Mouse (Mus musculus): ENCODE results near the gene B3galnt1. TPM values are rescaled to one million over a fixed set of nuclear protein-coding genes. Genes with fewer than 3 reads are reported as not detected.
"Not testable (repeated sequence)": the region's sequence is repeated elsewhere in the genome, so short reads cannot be mapped to it uniquely, and the experiment has no call there.

The B3galnt1 gene
- 10.9 and 11.0 TPM in 2 replicates for polyA plus RNA-seq (2012; rRNA removed)

DNA sequence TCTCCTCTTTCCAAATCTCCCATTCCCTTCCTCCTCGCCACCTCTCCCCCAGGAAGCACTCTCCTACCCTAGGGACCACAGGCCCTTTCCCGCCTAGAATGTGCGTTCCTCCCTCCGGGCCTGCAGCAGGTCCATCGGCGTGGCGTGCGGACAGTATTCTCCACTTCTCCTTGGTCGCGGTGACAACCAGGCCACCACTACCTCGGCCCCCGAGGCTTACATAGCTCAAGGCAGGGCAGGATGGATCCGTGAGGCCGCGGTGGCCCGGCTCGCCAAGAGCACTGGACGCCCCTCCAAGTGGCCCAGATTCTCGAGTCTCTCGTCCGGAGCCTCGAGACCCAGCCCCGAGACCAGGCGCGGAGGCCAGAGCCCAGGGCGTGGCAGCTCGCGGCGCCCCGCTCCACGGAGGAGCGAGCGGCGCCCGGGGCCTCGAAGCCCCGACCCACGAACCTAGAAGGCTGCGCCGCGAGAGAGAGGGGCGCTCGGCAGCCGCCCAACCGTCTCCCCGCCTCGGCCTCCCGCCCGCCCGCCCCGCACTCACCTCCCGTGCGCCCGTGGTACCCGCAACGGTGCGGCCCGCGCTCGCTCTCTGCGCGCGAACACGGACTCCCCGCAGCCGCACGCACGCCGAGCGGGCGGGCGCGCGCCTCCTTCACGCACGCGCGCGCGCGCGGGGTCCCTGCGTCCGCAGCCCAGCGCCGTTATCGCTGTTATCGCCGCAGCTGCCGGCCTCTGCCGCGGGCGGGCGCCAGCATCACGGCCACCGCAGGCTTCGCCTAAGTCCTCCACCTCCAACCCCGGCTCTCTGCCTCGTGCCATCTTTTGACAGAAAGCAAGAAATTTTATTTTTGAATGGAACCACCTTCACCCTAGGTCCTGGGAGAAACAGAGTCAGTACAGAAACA is at the start of gene B3galnt1:
Gene B3galnt1, minus strand, starts transcription at position 700 of the 905 bp plus-strand sequence.
- DNase-seq (ENCODE audit: low read depth): no peak

DNA sequence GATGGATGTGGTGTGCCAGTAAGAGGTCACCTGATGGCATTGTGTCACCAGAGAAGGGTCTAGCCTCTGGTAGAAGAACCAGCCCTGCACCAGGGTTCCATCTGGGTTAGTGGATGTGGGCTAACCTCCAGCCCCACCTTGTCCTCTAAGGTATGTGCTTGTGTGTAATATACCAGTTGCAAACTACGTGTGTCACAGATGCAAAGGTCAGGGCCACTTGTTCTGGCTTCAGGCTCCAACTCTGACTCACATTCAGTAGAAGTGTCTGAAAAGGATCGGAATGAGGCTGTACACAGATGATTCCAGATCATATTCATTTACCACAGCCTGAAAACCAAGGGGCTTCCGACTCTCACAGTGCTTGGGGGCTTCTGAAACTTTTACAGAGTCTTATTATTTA is 35.8 kb upstream of the B3galnt1 start:
- DNase-seq (ENCODE audit: low read depth): no peak

DNA sequence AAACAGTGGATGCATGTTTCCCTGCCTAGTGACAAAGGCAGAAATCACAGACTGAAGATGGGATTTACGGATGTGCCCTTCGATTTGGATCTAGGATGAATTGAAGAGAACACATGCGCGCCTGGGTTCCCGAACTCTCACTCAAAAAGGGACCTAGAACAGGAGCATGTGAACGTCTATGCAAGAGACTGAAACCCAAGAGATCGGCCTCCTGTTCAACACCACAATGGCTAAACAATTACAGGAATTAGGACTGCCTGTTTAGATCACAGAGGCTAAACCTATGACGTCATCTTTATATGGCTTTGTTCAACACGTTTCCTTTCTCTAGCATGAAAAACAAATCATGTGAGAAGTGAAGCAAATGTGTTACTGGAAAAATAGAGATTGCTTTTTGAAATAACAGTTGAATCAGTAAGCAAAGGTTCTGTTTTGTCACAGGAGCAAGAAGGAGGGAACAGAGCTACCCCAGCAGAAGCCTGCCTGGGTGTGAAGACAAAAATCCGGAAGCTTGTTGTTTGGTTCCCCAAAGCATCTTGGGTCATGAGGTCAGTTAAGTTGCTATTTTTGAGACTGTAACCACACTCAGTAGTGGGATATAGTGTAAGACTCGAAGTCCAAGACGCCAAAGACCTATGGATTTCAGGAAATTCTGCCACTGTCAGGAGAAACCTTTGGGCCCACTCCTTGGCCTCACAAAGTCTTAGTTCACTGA is 35.1 kb upstream of the B3galnt1 start:
- DNase-seq (ENCODE audit: low read depth): no peak

DNA sequence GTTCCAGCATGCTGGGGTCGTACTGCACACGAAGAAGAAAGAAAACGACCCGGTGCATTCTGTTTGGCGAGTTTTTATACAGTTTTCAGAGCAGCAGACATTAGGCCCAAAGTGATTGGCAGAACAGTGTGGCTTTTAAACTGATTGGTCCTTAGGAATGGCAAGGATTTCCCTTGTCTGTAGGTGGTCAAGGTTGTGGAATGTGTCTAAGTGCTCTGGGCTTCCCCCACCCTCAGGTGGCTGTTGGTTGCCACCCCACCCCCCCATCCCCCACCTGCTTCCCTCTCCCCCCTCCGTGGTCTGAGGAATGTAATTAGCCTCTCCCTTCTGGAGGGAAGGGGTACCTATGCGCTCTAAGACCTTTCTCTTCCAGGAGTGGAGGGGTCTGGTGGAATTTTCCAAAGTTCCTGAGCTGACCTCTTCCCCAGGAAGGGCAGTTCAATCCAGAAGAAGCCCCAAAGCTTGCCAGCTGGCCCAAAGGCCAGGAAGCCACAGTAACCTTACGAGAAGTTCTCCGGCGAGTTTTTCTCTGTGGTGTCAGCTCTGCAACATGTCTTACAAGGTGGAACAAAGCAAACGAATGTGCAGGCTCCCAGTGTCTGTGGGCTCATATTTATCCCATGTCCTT is 28.3 kb upstream of the B3galnt1 start:
- DNase-seq (ENCODE audit: low read depth): no peak

DNA sequence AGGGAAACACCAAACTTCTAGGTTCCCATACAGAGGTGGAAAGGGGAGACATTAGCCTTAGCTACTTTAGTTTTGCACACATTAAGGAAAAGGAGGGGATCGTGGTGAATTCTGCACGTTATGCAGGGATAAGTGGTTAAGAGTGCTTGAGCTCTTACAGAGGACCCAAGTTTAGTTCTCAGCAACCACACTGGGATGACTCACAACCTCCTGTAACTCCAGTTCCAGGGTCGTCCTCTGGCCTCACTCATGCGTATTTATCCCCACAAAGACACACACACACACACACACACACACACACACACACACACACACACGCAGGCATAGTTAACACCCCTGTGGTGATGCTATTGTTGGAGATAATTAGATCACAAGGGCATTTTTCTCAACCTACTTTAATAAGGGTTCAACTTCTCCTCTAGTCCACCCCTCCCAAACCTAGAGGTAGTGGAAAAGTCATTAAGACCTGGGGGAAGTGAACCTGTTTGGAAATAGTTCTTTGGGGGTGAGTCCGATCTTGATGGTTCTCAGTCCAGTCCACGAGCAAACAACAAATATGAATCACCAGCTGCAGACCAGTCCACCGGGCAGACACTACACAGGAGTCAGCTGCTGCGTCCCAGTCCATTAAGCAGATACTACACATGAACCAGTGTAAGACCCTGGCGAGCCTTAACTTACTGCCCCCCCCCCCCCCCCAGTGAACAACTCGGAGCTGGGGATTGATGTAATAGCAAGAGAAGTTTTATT is 27.6 kb upstream of the B3galnt1 start:
- DNase-seq (ENCODE audit: low read depth): no peak

DNA sequence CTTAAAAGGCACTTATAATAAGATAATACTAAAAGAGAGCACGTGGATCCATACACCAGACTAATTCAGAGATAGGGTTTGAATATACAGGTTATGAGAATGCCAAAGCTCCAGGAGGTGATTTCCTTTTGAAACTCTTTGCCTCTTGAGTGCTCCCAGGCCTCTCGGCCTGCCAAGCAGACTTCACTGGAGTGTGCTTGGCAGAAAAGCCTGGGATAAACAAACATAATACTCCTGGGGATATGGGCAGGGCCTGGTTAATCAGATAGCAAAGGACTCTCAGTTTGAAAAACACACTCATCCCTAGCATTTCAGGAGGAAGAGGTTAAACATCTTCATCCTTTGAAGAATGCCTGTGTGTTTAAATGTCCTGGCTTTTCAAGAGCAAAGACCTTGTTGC is 25.4 kb upstream of the B3galnt1 start:
- DNase-seq (ENCODE audit: low read depth): no peak

DNA sequence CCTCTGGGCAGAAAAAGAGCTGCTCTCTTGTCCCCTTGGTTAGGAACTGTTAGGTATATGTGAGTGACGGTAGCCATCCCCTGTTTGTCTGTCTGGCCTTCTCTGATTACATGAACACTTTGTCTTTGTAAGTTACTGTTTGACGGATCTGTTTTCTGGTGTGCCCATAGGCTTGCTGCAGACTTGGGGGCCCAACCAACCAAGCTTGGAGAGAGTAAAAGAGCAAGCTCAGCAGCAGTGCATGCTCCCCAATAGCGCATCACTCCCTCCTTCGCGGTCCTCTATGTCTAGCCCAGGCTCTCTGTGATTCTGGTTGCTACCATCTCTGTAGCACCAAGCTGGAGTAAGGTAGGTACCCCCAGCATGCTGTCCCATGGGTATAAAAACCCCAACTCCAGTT is 9.1 kb upstream of the B3galnt1 start:
- DNase-seq (ENCODE audit: low read depth): no peak

DNA sequence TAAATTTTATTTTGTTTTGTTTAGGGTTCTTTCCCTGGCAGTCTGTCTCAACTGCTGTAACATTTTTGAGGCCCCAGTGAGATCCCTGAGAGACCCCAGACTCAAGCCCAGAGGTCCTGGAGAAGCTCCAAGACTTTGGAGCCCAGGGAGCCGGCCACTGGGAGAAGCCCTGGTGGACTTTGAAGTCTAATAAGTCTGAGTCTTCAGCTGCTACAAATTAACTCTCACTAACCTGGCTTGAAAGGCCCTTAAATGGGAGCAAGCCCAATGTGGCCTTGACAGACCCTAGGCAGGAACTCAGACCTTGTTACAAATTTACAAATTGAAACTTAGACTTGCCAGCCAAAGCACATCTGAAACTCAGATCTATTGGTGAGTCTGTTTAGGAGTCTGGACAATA is 8.7 kb upstream of the B3galnt1 start:
- no peak for DNase-seq (ENCODE audit: low read depth)

DNA sequence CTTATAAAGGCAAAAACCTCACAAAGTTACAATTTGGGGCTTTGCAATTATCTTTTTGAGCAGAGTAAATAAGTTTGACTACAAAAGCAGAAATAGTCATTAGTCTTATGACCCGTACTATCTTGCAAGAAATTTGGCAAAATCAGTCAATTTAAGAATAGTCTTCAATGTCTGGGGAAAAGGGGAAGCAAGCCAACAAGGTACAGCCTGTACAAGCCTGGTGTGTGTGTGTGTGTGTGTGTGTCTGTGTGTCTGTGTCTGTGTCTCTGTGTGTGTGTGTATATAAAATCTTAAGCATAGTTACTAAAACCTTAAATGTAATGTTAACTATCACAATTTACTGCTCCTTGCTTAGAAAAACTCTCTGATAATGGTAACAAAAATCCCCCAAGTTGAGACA is 8.2 kb upstream of the B3galnt1 start:
- no peak for DNase-seq (ENCODE audit: low read depth)

DNA sequence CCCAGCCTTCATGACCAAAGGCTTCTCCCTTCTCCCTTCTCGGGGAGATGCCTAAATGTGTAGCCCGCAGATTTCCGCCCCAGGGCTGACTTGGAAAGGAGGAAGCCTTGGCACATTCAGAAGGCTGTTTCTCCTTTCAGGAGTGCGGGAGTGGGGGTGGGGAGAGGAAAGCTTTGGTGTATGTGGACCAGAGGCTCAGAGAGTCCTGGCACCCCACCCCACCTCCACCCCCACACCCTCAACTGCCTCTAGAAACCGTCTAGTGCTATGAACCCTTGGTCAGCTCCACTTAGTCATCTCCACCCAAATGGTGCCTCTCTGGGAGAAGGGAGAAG is 373 bp upstream of the B3galnt1 start:
- no peak for DNase-seq (ENCODE audit: low read depth)

DNA sequence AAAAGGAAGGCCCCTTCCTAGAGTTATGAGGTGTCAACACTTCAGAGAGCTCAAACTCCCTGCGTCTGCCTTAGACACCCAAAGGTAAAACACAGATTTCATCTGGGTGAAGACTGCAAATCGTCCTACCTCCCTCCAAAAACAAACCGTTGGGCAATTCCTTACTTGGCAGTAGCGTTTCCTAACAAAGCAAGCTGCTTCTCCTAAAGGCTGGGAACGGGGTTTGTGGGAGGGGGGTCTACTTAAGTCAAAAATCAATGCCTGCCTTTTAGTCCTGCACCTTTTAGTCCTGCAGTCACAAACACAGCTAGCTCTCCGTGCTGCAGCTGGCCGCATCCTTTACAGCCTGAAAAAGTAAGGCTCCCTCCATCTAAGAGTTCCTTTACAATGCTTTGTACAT is 944 bp downstream of the B3galnt1 start:
- no peak for DNase-seq (ENCODE audit: low read depth)

DNA sequence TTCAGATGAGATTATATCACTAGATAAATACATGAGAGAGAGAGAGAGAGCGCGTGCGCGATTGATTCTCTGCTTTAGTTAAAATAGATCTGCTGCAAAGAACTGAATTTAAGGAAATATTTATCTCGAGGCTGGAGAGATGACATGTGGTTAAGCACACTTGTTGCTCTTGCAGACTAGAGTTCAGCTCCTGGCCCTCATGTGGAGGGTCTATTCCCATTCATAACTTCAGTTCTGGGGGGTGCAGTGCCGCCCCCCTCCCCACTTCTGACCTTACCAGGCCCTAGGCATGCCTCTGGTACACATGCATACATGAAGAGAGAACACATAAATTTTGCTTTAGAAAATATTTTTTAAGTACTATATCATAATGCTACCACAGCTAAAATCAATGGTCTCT is 1.5 kb downstream of the B3galnt1 start:
- no peak for DNase-seq (ENCODE audit: low read depth)

DNA sequence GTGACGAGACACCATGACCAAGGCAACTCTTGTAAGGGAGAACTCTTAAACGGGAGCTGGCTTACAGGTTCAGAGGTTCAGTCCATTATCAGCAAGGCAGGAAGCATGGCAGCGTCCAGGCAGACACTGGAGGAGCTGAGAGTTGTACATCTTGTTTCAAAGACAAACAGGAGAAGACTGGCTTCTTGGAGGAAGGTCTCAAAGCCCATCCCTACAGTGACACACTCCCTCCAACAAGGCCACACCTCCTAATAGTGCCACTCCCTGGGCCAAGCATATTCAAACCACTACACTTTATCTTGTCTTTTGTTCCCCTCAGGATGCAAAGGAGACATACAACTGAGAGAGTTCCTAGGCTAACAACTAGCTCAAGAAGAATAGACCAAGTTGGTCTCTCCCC is 2.6 kb downstream of the B3galnt1 start:
- DNase-seq (ENCODE audit: low read depth): no peak

DNA sequence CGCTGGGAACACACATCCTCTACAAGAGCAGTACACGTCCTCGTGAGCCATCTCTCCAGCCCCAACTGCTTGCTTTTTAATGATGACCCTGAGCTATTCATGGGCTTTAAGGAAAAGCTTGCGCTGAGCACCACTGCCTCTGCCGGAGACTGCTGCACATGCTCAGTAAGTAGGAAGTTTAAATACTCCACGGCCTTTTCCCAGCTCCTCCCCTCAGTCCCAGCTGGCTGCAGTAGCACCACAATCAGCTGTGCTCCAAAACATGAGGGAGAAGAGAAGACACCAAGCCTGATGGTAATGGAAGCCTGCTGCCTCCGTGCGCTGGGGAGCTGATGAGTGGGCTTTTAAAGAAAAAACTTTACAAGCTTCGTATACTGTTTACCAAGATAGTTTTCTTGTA is 4.7 kb downstream of the B3galnt1 start:
- no peak for DNase-seq (ENCODE audit: low read depth)

DNA sequence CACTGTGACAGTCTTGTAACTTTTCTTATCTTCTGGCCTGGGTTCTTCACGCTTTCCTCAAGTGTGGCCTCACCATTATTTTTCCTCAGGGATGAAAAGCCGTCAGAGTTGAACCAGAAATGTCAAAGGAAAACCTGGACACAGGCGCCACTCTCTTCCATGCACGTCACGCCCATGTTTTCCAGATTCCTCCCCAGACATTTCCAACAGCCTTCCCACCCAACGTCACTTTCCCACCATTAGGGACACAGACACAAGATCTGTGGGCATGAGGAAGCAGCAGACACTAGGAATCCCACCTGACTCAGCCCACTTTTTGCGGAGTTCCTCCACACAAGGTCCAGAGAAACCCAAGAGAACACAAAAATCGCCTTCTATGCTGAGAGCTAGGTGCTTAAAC is 5.3 kb downstream of the B3galnt1 start:
- no peak for DNase-seq (ENCODE audit: low read depth)

DNA sequence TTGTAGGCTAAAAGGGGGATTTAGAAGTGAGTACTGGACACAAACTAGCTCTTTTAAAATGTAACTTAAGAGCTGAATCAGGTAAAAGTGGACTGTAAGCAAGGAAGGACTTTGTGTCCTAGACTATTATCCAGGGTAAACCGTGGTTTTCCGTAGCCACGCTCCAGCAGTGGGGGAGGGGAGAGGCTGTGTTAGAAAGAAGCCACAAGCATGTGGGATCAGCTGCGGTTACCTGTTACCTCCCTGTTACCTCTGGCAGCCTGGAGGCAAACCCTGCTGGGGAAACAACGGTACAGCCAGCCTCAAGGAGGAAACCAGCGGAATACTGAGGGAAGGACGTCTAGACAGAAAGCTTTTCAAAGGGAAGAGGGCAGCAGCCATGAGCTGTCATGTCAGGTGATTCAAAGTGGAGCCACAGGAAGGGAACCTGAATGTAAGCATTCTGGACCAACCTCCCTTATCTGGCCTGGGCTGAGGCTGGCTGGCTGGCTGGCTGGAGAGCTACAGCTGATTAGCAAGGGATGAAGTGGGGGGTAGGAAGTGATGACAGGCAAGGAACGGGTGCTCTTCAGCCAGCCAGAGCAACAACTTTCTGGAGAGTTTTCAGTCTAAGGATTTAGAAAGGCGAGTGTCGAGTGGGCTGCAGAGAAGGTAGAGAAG is 10.5 kb downstream of the B3galnt1 start:
- no peak for DNase-seq (ENCODE audit: low read depth)

DNA sequence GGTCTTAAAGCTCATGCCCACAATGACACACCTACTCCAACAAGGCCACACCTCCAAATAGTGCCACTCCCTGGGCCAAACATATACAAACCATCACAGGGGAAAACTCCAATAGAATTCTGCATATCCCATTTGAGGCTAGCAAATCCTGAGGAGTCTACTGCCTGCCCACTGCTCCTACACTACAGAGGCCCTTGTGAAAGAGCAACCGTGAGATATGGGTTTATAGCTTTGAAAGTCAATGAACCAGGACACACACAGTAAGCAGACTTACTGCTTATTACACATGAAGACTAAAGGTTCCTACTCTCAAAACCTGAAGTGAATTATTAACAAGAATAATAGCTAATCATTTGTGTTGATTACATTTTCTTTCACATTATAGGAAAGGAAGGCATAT is 15.0 kb downstream of the B3galnt1 start:
- DNase-seq (ENCODE audit: low read depth): no peak

DNA sequence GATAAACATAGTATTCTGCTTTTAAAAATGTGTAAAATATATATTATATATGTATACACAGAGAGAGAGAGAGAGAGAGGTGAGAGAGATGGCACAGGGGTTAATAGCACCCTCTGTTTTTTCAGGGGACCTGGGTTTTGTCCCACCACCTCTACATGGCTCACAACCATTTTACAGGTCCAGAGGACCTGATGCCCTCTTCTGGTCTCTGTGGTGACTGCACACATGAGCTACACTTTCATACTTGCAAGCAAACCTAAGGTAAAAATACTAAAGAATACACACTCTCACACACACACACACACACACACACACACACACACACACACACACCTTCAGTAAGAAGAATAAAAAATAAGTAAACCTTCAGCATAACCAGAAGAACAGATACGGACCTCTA is 20.0 kb downstream of the B3galnt1 start:
- DNase-seq (ENCODE audit: low read depth): no peak

DNA sequence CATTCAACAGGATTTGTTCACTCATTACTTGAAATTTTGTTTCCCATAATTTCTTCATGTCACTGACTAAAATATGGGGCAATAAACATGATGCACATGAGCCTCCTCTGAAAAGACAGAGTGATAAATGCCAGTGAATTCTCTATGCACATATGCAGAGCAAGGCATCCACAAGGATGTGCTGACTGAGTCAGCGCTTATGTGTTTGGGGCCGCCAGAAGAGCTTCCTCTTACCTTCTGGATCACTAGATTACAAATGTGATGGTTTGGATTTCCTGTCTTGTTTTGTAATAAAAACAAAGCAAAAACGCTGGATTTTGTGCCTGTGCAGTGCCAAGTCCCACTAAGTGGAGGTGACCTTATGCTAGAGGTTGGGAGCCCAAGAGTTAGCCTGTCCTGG is 22.0 kb downstream of the B3galnt1 start:
- no peak for DNase-seq (ENCODE audit: low read depth)

DNA sequence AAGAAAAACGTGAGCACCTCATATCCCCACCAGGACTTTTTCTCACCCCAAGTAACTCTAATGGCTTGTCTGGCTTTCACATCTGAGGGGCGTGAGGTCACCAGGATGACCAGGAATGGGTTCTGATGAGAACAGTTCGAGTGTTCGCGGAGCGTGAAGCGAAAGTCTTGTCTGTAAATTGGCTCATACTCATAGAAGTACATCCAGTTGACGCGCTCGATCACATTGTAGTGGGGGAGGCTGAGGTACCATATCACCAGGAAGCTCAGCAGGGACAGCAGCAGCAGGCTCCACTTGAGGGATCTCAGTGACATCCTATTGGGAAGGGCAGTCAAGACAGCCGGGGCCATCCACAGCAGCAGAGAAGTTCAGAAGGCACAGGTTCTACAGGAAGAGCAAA is 23.2 kb downstream of the B3galnt1 start:
- DNase-seq (ENCODE audit: low read depth): no peak

DNA sequence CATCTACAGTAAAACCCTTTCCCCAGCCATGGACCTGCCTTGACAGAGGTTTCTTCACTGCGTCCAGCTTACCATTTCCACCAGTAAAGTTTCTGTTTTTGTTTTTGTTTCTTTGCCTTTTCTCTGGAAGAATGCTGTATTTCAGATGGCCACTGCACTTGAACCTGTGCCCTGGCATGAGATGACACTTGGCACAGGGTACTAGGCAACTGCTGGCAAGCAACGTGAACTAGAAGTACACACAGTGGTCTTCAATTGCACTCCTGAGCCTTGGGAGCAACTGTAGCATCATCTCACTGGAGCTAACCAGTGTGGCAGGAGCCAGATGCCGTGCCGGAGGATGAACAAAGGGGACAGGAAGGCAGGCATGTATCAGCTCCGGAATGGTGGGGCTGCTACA is 26.2 kb downstream of the B3galnt1 start:
- DNase-seq (ENCODE audit: low read depth): no peak

DNA sequence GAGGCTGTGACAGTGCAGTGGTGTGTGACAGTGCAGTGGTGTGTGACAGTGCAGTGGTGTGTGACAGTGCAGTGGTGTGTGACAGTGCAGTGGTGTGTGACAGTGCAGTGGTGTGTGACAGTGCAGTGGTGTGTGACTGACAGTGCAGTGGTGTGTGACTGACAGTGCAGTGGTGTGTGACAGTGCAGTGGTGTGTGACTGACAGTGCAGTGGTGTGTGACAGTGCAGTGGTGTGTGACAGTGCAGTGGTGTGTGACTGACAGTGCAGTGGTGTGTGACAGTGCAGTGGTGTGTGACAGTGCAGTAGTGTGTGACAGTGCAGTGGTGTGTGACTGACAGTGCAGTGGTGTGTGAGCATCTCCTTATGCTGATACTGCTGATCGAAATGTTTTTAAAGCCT is 33.2 kb downstream of the B3galnt1 start:
- DNase-seq (ENCODE audit: low read depth): not testable (repeated sequence)
